Mouse (Mus musculus): ENCODE measurements around the gene Mat2a. TPM values are rescaled to one million over a fixed set of nuclear protein-coding genes. Genes with fewer than 3 reads are reported as not detected.

The Mat2a gene
- polyA plus RNA-seq, 1 experiment: 162 TPM

GRCm38 (mm10) chr6:72410003-72410402 lies 29.4 kb downstream of the Mat2a start:
- WGBS: 67% methylated on average over 1 of the region's 1 CpGs
- Histone ChIP-seq H3K27ac (ENCODE audit: control insufficient read depth, insufficient read depth, low read length) (no peak overlapping the region), H3K36me3 (ENCODE audit: control insufficient read depth, insufficient read depth, low read length) (no peaks in the 10 kb centered on the region), H3K27me3 (ENCODE audit: control insufficient read depth, insufficient read depth, low read length) (no peaks in the 10 kb centered on the region), H3K4me1 (replicated peaks; ENCODE audit: control insufficient read depth, insufficient read depth, low read length) (peaks cover 14% of the 10 kb centered on the region), H3K4me3 (ENCODE audit: control insufficient read depth, insufficient read depth, low read length) (no peak overlapping the region)
- TF ChIP-seq CTCF (IDR thresholded peaks at IDR 0.05; ENCODE audit: borderline replicate concordance, control insufficient read depth, extremely low read depth, insufficient read depth, low read length, poor library complexity) (no peak), POLR2A (IDR thresholded peaks at IDR 0.05; ENCODE audit: control insufficient read depth, extremely low read depth, insufficient read depth, low read length, poor library complexity) (no peak)
- DNase-seq: no peak

DNA sequence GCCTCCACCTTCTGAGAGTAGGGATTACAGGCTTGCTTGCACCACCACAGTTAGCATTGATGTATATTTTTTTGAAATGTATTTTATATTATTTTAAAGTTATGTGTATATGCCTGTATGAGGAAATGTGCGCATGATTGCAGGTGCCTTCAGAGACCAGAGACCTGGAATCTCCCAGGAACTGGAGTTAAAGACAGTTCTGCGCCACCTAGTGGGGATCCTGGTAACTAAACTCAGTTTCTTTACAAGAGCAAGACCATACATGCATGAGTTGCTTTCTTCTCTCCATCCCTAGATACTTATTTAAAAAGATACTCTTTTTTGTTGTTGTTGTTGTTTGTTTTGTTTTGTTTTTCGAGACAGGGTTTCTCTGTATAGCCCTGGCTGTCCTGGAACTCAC lies 29.8 kb downstream of the Mat2a start:
- DNase-seq: peak; percentile 58
- Histone ChIP-seq H3K36me3 (ENCODE audit: control insufficient read depth, insufficient read depth, low read length) (no peaks in the 10 kb centered on the region), H3K4me3 (ENCODE audit: control insufficient read depth, insufficient read depth, low read length) (no peak overlapping the region), H3K27ac (ENCODE audit: control insufficient read depth, insufficient read depth, low read length) (no peak overlapping the region), H3K4me1 (replicated peaks; ENCODE audit: control insufficient read depth, insufficient read depth, low read length) (peaks cover 12% of the 10 kb centered on the region), H3K27me3 (ENCODE audit: control insufficient read depth, insufficient read depth, low read length) (no peaks in the 10 kb centered on the region)
- no peak for TF ChIP-seq POLR2A (IDR thresholded peaks at IDR 0.05; ENCODE audit: control insufficient read depth, extremely low read depth, insufficient read depth, low read length, poor library complexity)
- TF ChIP-seq CTCF (IDR thresholded peaks at IDR 0.05; ENCODE audit: borderline replicate concordance, control insufficient read depth, extremely low read depth, insufficient read depth, low read length, poor library complexity): no peak
- WGBS: 31% methylated on average over 3 of the region's 3 CpGs

GRCm38 (mm10) chr6:72407119-72407518 lies 32.2 kb downstream of the Mat2a start:
- 0 out of 2 replicates have a peak, but pooled peaks cover 5% of the 10 kb centered on the region for H3K4me1 ChIP-seq (replicated peaks; ENCODE audit: control insufficient read depth, insufficient read depth, low read length)
- under 1% methylated on average over 5 of the region's 5 CpGs for WGBS
- H3K36me3 ChIP-seq (ENCODE audit: control insufficient read depth, insufficient read depth, low read length): no peaks in the 10 kb centered on the region
- H3K27me3 ChIP-seq (ENCODE audit: control insufficient read depth, insufficient read depth, low read length): no peaks in the 10 kb centered on the region
- H3K27ac ChIP-seq (ENCODE audit: control insufficient read depth, insufficient read depth, low read length): no peak overlapping the region
- no peak overlapping the region for H3K4me3 ChIP-seq (ENCODE audit: control insufficient read depth, insufficient read depth, low read length)
- peak; percentile 85 for DNase-seq
- TF ChIP-seq CTCF (IDR thresholded peaks at IDR 0.05; ENCODE audit: borderline replicate concordance, control insufficient read depth, extremely low read depth, insufficient read depth, low read length, poor library complexity) (peak; percentile 89), POLR2A (IDR thresholded peaks at IDR 0.05; ENCODE audit: control insufficient read depth, extremely low read depth, insufficient read depth, low read length, poor library complexity) (no peak)

GRCm38 (mm10) chr6:72405356-72405755 lies 34.0 kb downstream of the Mat2a start:
- no peak for DNase-seq
- H3K36me3 ChIP-seq (ENCODE audit: control insufficient read depth, insufficient read depth, low read length): no peaks in the 10 kb centered on the region
- WGBS: 90% methylated on average over 7 of the region's 7 CpGs
- no peaks in the 10 kb centered on the region for H3K4me1 ChIP-seq (replicated peaks; ENCODE audit: control insufficient read depth, insufficient read depth, low read length)
- H3K27me3 ChIP-seq (ENCODE audit: control insufficient read depth, insufficient read depth, low read length): no peaks in the 10 kb centered on the region
- no peak overlapping the region for H3K27ac ChIP-seq (ENCODE audit: control insufficient read depth, insufficient read depth, low read length)
- no peak overlapping the region for H3K4me3 ChIP-seq (ENCODE audit: control insufficient read depth, insufficient read depth, low read length)
- TF ChIP-seq CTCF (IDR thresholded peaks at IDR 0.05; ENCODE audit: borderline replicate concordance, control insufficient read depth, extremely low read depth, insufficient read depth, low read length, poor library complexity) (no peak), POLR2A (IDR thresholded peaks at IDR 0.05; ENCODE audit: control insufficient read depth, extremely low read depth, insufficient read depth, low read length, poor library complexity) (no peak)

DNA sequence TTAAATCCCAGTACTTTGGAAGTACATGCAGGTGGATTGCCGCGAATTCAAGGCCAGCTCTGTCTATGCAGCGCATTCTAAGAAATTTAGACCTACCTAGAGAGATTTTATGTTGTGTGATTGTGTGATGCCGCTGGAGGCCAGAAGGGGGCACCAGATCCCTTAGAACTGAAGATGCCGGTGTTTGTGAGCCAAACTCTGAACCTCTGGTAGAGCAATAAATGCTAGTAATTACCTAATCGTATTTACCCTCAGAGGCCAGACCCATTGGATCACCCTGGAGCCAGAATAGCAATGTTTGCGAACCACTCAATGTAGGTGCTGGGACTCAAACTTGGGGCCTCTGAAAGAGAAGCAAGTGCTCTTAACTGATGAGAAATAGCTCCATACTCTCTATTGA lies 37.5 kb downstream of the Mat2a start:
- no peaks in the 10 kb centered on the region for H3K4me1 ChIP-seq (replicated peaks; ENCODE audit: control insufficient read depth, insufficient read depth, low read length)
- no peaks in the 10 kb centered on the region for H3K27me3 ChIP-seq (ENCODE audit: control insufficient read depth, insufficient read depth, low read length)
- 21% methylated on average over 7 of the region's 7 CpGs for WGBS
- H3K36me3 ChIP-seq (ENCODE audit: control insufficient read depth, insufficient read depth, low read length): no peaks in the 10 kb centered on the region
- DNase-seq: peak; percentile 79
- no peak for TF ChIP-seq CTCF (IDR thresholded peaks at IDR 0.05; ENCODE audit: borderline replicate concordance, control insufficient read depth, extremely low read depth, insufficient read depth, low read length, poor library complexity)
- TF ChIP-seq POLR2A (IDR thresholded peaks at IDR 0.05; ENCODE audit: control insufficient read depth, extremely low read depth, insufficient read depth, low read length, poor library complexity): no peak
- no peak overlapping the region for H3K27ac ChIP-seq (ENCODE audit: control insufficient read depth, insufficient read depth, low read length)
- no peak overlapping the region for H3K4me3 ChIP-seq (ENCODE audit: control insufficient read depth, insufficient read depth, low read length)

- 97% methylated on average over 2 of the region's 2 CpGs for WGBS
- Histone ChIP-seq H3K27ac (ENCODE audit: control insufficient read depth, insufficient read depth, low read length) (no peak overlapping the region), H3K27me3 (ENCODE audit: control insufficient read depth, insufficient read depth, low read length) (no peaks in the 10 kb centered on the region), H3K4me1 (replicated peaks; ENCODE audit: control insufficient read depth, insufficient read depth, low read length) (no peaks in the 10 kb centered on the region), H3K36me3 (ENCODE audit: control insufficient read depth, insufficient read depth, low read length) (no peaks in the 10 kb centered on the region), H3K4me3 (ENCODE audit: control insufficient read depth, insufficient read depth, low read length) (no peak overlapping the region)
- TF ChIP-seq POLR2A (IDR thresholded peaks at IDR 0.05; ENCODE audit: control insufficient read depth, extremely low read depth, insufficient read depth, low read length, poor library complexity) (no peak), CTCF (IDR thresholded peaks at IDR 0.05; ENCODE audit: borderline replicate concordance, control insufficient read depth, extremely low read depth, insufficient read depth, low read length, poor library complexity) (no peak)
- no peak for DNase-seq
These were observed 39.4 kb downstream of the Mat2a start for GRCm38 (mm10) chr6:72399967-72400366.

- WGBS: 91% methylated on average over 10 of the region's 10 CpGs
- Histone ChIP-seq H3K4me3 (ENCODE audit: control insufficient read depth, insufficient read depth, low read length) (no peak overlapping the region), H3K27me3 (ENCODE audit: control insufficient read depth, insufficient read depth, low read length) (no peaks in the 10 kb centered on the region), H3K36me3 (ENCODE audit: control insufficient read depth, insufficient read depth, low read length) (no peaks in the 10 kb centered on the region), H3K4me1 (replicated peaks; ENCODE audit: control insufficient read depth, insufficient read depth, low read length) (no peaks in the 10 kb centered on the region), H3K27ac (ENCODE audit: control insufficient read depth, insufficient read depth, low read length) (no peak overlapping the region)
- no peak for DNase-seq
- TF ChIP-seq CTCF (IDR thresholded peaks at IDR 0.05; ENCODE audit: borderline replicate concordance, control insufficient read depth, extremely low read depth, insufficient read depth, low read length, poor library complexity): no peak
- no peak for TF ChIP-seq POLR2A (IDR thresholded peaks at IDR 0.05; ENCODE audit: control insufficient read depth, extremely low read depth, insufficient read depth, low read length, poor library complexity)
These were observed 42.5 kb downstream of the Mat2a start for GRCm38 (mm10) chr6:72396837-72397251.
